Mouse (Mus musculus) 416B (cell line): ENCODE measurements around the gene Med15.

Experiments used
- DNase-seq: peaks from one replicate; pipeline ENCODE4 v3.0.0; 2011; ENCODE audit warnings: low read depth

Gene Med15

DNA sequence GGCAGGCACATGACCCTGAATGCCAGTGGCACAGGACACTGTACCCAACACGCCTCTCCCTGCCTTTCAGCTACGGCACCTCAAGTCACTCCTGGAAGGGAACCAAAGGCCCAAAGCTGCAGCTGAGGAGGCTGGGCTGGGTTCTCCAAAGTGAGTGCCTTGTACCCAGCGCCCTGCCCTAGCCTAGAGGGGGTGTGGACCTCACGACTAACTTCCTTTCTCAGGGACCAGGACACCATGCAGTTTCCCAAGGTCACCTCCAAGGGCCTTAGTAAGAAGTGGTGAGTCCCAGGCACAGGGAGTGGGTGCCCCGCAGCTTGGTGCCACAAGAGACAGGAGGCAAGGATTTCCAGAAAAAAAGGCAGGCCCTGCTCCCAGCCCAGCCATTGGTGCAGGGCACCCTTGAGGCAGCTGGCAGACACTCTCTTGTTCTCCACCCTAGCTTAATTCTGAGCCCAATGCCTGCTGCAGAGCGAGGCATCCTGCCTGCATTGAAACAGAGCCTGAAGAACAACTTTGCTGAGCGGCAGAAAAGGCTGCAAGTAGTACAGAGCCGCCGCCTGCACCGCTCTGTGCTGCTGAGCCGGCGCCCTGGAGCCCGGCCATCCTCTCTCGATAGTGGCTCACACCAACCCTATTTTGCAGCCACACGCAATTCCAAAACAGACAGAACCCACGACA lies 82.6 kb downstream of the Med15 start:
- DNase-seq: no peak

DNA sequence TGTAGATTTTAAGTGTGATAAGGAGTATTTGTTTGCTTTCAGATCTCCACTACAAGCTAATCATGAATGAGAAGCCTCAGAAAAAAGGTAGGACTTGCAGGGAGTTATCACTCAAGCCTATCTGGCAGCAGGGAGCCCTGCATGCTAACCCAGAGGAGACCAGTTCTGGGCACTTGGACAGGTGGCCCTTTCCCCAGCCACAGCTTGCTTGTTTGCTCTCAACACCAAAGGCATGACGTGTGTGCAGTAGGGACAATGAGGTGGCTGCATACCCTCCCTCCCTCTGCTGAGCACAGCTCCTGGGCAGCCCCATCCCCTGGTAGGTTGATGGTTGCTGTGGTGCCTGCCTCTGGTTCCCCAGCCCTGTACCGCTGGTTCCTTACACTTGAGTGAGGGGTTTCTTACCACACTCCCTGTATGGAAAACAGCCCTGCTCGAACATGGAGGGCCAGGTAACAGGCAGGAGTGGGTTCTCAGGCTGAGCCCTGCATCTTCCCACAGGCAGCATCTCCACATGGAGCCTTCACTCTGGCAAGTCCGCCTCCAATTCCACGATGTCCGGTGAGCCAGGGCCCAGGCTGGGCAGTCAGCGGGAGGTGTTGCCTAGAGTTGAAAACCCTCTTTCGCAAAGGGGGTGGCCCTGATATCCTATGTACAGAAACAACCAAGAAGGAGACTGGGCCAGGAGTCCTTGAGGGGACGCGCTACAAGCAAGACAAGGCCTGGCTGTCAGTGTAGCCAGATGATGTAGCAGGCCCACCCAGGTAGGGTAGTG lies 84.9 kb downstream of the Med15 start:
- no peak for DNase-seq

DNA sequence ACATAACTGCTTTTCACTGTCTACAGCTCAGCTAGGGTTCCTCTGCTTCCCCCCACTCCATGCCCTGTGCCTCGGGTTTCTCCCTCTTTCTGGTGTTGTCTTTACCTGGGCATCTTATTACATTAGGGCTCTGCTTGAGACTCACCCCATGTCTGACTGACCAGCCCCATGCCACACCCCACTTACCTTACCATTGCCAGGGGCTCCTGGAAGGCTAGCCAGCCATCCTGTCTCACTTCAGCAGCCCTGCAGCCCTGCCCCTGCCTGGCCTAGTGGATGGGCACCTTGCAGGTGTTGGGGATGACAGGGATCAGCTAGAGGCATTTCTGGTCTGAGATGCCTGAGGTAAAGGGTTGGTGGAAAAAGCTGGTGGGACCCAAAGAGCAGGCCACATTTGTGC lies 85.5 kb downstream of the Med15 start:
- DNase-seq: no peak

DNA sequence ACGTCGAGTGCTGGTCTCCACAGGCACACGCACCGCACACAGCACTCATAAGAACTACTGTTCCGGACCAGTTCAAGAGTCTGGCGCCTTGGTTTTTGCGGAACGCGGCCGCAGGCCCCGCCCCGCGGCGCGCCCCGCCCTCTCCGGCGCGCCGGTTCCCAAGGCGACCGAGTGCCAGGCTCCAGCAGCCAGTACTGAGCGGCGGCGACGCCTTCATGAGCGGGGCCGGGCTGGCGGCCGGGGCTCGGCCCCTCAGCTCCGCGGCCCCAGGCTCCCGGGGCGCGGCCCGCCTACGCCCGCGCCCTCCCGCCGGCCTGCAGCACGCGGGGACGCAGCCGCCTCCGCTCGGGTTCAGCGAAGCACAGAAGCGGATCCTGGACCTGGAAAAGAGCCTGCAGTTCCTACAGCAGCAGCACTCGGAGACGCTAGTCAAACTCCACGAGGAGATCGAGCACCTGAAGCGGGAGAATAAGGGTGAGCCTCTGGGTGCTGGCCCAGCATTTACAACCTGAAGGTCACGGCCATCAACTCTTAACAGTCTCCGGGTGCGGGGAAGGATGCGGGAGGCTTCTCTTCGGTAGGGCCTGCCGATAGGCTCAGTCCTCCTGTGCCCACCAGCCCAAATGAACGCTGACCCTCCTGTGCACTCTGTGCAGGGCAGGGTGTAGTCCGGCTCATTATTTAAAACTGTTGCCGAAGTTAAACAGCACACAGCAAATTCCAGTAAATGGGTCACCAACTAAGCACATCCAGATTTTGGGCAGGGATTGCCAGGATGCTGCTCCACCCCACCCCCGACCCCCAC lies 86.2 kb downstream of the Med15 start, which contains the start of gene Ccdc74a:
TSS of gene Ccdc74a (plus strand) at position 161 of the 805 bp plus-strand sequence.
- peak; percentile 69 for DNase-seq

DNA sequence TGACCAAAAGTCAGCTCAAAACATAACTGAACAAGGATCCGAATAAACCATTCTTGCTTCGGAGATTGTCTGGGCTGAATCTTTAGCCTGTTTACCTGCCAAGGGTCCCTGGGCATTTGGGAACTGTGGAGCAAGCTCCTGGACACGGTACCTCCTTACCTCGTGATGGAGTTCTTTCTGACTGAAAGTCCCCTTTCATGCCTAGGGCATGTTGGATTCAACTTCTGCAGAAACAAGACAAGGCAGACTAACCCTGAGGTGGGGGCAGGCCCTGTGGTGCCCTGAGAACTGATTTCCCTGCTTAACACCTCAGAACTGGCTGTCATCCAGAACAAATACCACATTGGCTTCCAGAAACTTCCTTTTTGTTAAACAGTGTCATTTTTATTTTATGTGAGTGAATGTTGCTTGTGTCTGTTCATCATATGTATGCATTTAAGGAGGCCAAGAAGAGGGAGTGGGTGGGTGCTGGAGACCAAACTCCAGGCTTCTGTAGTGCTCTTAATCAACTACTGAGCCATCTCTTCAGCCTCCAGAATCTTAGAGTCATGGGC lies 89.2 kb downstream of the Med15 start:
- peak; percentile 64 for DNase-seq

DNA sequence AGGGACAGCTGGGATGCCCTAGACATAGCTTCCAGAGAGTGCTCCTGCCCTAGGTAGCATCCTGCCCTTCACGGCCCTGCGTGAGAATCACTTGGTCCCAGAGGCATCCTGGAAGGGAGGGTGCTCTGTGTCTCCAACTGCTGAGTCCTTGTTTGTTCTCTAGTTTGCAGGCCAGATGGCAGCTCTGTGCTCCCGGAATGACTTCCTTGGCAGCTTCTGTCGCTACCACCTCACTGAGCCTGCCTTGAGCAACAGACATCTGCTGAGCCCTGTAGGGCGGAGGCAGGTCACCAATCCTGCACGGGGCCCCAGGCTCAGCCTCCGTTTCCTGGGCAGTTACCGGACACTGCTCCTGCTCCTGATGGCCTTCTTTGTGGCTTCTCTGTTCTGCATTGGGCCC lies 90.4 kb downstream of the Med15 start:
- DNase-seq: no peak

DNA sequence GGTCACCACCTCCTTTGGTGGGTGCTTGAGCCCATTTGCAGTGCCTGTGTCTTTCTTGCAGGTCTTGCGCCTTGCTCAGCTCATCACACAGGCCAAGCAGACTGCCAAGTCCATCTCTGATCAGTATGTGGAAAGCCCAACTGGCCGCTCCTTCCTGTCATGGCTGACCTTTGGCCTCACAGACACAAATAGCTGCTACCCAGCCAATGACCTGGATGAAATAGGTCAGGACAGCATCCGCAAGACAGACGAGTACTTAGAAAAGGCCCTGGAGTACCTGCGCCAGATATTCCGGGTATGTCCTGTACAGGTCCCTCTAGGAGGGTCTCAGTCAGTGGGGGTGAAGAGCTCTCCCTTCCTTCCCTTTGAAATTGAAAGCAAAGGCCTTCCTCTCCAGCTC lies 91.4 kb downstream of the Med15 start:
- no peak for DNase-seq

DNA sequence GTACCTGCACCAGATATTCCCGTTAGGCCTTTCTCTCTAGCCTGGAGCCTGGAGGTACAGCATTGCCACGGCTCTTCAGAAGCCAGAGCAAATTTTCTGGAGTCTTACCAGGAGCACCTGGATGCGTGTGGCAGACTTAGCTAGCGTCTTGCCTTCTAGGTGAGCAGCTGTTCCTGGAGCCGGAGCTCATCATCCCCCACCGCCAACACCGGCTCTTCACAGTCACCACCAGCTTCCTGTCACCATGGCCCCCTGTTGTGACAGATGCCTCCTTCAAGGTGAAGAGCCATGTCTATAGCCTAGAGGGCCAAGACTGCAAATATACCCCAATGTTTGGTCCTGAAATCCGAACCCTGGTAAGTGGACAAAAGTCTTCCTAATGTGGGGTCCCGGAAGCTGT lies 92.0 kb downstream of the Med15 start:
- DNase-seq: no peak

DNA sequence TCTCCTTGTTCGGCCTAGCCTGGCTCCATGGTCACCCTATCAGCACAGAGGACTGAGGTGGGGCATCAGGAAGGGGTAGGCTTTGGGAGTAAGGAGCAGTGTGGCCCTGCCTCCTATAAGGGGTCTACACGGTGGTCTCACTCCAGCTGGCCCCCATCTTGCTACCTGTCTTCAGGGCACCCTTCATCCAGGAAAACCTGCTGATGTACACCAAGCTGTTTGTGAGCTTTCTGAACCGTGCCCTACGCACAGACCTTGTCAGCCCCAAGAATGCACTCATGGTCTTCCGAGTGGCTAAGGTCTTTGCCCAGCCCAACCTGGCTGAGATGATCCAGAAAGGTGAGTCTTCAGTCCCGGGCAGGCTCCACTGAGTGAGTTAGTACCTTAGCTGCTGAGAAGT lies 92.7 kb downstream of the Med15 start:
- DNase-seq: no peak

DNA sequence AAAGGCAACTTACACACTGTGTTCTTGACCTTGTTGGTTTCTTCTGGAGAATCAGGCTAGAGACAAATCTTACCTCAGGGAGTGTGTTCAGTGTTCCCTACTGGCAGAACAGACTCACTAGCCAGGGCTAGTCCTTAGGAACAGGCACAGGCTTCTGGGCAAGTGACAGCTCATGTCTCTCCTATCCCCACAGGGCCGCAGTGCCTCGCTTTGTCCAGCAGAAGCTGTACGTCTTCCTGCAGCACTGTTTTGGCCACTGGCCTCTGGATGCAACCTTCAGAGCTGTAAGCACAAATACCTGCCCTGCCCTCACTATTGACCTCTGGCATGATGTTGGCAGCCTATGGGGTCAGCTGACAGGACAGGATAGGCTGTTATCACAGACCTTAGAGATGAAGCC lies 93.6 kb downstream of the Med15 start:
- no peak for DNase-seq

DNA sequence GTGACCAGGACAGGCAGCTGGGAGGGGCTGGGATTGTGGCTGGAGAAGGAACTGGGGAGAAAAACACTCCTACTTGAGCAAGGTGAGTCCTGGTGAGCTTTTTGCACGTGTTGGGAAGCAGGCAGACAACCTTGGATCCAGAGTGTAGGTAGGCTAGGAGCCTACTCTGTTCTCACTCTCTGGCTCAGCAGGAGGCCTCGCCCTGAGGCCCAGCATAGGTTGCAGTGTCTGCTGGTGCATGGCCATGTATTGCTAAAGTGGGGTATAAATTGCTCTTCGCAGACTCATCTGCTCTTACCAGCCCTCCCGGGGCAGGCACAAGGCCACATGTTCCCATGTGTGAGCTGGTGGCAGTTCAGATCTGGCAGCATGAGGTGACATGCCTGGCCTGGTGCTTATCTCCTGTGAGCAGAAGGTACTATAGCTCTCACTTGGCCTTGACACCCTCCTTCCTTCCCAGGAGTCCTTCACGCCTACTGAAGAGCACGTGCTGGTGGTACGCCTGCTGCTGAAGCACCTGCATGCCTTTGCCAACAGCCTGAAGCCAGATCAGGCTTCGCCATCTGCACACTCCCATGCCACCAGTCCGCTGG lies 94.6 kb downstream of the Med15 start:
- DNase-seq: no peak

DNA sequence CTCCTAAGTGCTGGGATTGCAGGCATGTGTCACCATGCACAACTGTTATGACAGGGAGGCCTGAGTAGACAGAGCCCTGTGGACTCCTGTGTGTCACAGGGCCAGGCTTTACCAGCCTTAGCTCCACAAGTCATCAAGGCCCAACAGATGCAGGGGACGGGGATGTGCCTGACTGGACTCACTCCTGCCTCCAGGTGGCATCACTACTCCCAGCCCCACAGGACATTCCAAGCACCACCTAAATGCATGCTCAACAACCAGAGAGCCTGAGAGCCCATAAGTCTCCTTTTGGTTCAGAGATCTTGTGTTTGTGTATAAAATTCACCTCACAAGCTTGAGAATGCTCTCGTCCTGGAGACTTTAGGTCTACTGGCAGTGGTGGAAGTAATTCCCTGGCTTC lies 95.1 kb downstream of the Med15 start:
- no peak for DNase-seq

DNA sequence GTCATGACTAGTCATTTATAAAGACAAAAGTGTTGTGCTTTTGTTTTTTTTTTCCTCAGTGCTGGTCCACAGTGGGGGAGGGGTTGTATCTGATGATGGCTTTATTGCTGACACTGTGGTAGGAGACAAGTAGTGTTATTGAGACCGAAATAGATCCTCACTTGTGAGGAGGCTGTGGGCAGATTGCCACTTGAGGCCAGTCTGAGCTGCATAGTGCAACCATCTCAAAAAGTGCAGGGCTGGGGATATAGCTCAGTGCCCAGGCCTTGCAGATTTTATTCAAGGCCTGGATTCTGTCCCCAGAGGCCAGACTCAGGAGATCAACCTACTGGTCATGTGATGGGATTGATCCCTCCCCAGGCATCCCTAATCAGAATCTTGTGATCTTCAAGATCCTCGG lies 95.8 kb downstream of the Med15 start:
- DNase-seq: no peak

DNA sequence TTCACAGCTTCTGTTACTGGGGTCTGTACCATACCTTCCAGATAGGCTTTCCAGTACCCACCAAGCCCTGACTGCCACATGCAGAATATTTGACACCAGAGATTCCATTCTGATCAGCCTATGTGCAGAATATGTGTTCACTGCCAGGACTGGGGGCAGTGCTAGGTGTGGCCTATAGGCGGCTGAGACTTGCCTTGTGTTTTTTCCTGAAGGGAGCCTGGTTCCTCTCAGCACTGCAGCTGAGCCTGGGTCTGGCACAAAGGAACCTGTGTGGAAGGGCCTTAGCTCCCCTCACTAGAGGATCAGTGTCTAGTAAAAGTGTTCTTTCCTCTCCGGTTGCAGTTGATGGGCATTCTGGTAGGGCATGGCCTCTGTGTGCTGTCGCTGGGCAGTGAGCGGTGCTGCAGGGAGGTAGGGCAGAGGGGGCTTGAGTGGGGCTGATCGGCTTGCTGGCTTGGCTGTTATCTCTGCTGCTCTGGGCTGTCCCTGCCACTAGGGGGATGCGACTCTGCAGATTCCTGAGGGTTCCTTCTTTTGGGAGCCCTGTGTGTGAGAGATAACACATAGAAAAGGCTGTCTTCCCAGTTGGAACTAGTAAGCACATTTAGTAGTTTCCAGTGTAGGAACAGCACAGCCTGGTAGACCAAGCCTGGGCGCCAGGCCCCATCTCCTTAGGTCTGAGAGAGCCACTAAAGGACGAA lies 99.1 kb downstream of the Med15 start:
- no peak for DNase-seq

DNA sequence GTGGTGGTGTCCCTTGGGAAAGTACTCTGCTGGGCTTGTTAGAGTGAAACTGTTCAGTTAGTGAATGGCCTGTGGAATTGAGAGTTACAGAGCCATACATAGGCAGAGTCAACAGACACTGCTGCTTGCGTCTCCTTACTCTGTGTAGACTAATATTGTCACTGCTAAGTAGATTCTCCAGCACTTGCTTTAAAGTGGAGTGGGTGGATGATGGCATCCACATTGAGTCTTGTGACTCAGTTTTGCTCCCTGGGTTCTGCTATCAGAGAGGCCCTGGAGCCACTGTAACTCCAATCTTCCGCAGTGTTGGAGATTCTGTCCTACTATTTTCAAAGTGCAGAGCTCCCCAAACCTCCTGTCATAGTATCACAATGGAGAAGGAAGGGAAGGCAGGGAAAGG lies 100.1 kb downstream of the Med15 start:
- DNase-seq: no peak

DNA sequence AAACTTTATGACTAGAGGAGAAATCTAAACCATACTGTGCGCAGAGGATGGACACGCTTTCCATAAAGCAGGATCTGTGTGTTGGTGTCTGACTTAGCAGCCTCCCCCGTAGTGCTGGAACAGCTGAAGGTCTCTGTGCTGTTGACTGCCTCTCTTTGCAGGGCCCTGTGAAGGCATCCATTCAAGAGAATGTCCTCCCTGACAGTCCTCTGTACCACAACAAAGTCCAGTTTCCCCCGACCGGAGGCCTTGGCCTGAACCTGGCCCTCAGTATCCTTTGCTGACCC lies 106.5 kb downstream of the Med15 start:
- DNase-seq: no peak

DNA sequence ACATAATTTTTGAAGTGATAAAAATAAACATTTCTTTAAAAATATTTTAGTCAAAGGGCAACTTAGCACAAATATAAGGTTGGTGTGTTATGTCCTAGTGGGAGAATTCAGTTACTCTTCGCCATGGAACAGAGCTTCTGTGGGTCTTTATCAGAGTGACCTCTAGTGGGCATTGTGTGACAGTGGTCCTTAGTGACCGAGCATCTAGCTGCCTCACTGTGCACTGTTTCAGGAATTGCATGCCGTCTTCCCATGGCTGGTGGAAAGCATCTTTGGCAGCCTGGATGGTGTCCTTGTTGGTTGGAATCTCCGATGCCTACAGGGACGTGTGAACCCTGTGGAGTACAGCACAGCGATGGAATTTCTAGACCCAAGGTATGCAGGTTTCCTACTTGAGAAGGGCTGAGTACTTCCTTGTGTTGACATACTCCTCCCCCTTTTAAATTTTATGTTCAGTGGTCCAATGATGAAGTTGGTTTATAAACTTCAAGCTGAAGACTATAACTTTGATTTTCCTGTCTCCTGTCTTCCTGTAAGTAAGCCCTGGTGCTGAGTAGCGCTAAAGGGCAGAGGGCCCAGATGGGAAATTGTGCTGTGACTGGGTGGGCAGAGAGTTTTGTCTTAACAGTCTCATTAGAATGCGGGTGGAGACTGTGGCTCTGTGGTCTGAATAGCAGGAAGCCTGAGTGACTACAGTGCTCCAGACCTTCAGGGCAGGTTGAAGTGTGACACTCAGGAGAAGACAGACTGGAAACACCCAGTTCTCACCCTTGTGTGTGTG lies 107.0 kb downstream of the Med15 start:
- peak; percentile 63 for DNase-seq

DNA sequence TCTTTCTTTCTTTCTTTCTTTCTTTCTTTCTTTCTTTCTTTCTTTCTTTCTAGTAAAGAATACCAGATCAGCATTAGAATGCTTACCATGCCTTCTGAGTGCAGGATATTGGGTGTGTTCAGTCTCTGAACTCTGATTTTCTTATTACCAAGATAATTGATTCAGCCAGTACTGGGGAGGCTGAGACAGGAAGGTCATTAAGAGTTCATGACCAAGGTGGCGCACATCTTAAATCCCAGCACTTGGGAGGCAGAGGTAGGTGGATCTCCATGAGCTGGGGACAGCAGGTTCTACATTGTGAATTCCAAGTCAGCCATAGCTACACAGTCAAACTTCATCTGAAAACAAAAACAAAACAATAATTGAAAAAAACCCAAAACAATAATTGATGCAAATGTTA lies 110.8 kb downstream of the Med15 start:
- DNase-seq: no peak

DNA sequence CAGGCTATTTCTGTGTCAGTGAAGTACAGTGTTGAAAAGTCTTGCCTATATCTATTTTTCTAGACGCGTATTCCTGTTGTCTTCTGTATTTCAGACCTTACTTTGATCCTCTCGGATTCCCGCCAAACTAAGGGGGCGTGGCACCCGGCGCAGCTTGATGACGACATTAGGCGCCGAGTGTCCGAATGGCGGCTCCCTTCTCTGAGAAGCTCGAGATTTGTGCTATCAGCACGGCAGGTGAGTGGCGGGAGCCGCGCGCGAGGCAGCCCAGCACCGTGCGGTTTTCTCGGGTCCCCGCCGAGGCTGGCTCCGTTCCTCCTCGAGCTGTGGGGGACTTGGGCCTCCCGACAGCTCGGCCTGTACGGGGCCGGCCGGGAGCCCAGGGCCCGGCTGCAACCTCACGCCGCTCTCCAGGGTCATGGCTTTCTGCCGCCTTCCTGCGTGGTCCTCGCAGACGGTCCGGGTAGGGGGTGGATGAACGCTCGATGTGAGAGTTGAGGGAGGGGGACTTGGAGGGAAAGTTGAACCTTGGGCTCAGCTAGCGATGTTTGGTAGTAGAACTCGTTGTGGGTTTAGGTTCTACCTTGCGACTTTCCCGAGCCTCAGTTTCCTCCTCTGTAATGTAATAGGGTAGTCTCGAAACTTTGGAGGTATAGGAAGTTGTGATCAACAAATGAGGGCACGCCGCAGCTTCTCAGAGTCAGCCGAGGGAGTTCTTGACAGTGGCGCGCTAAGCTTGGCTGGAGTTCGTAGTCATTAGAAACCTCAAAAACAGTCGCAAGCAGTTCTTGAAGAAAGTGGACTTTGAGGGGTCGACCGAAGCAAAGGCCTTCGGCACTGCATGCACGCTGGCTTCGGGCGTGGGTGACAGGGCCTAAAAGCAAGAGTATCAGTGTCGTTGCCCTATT lies 113.2 kb downstream of the Med15 start, which contains the start of gene Smpd4:
TSS of gene Smpd4 (plus strand) at position 157 of the 908 bp plus-strand sequence.
- peak; percentile 87 for DNase-seq
